Mouse (Mus musculus): Measurements from ENCODE around the gene Papln. TPM values are rescaled to one million over a fixed set of nuclear protein-coding genes. Genes with fewer than 3 reads are reported as not detected.

Gene Papln
- polyA plus RNA-seq, 1 experiment from 2014 or later = 0.10 TPM

- no peak overlapping the region for H3K4me2 ChIP-seq
- no peaks in the 10 kb centered on the region for H3K27me3 ChIP-seq
- H3K4me3 ChIP-seq = no peak overlapping the region
- no peak for ATAC-seq
- H3K36me3 ChIP-seq (ENCODE audit: poor library complexity, severe bottlenecking) = no peaks in the 10 kb centered on the region
- no peak overlapping the region for H3K9ac ChIP-seq
- WGBS = 88% methylated on average over 4 of the region's 4 CpGs
- H3K27ac ChIP-seq = no peak overlapping the region
- H3K9me3 ChIP-seq (replicated peaks) = no peaks in the 10 kb centered on the region
- no peaks in the 10 kb centered on the region; the same call in 1 of the 2 replicates for H3K4me1 ChIP-seq
Measured at GRCm38 (mm10) chr12:83742834-83743233, 20.6 kb upstream of the Papln start.

GRCm38 (mm10) chr12:83743712-83744111, 19.7 kb upstream of the Papln start:
- ATAC-seq = no peak
- Histone ChIP-seq H3K27me3 (no peaks in the 10 kb centered on the region), H3K9me3 (replicated peaks) (no peaks in the 10 kb centered on the region), H3K27ac (no peak overlapping the region), H3K36me3 (ENCODE audit: poor library complexity, severe bottlenecking) (no peaks in the 10 kb centered on the region), H3K9ac (no peak overlapping the region), H3K4me3 (no peak overlapping the region), H3K4me2 (no peak overlapping the region), H3K4me1 (no peaks in the 10 kb centered on the region; the same call in 1 of the 2 replicates)
- WGBS = 85% methylated on average over 3 of the region's 3 CpGs

- Histone ChIP-seq H3K4me3 (no peak overlapping the region), H3K4me2 (no peak overlapping the region), H3K9me3 (replicated peaks) (no peaks in the 10 kb centered on the region), H3K36me3 (ENCODE audit: poor library complexity, severe bottlenecking) (no peaks in the 10 kb centered on the region), H3K9ac (no peak overlapping the region), H3K4me1 (no peaks in the 10 kb centered on the region; the same call in 1 of the 2 replicates), H3K27me3 (no peaks in the 10 kb centered on the region), H3K27ac (no peak overlapping the region)
- no peak for ATAC-seq
- 32% methylated on average over 1 of the region's 1 CpGs for WGBS
Measured at GRCm38 (mm10) chr12:83749186-83749585, 14.2 kb upstream of the Papln start.

GRCm38 (mm10) chr12:83752495-83752894, 10.9 kb upstream of the Papln start:
- 61% methylated on average over 2 of the region's 2 CpGs for WGBS
- Histone ChIP-seq H3K9me3 (replicated peaks) (no peaks in the 10 kb centered on the region), H3K27ac (no peak overlapping the region), H3K36me3 (ENCODE audit: poor library complexity, severe bottlenecking) (no peaks in the 10 kb centered on the region), H3K4me3 (no peak overlapping the region), H3K9ac (no peak overlapping the region), H3K4me1 (no peaks in the 10 kb centered on the region), H3K4me2 (no peak overlapping the region), H3K27me3 (no peaks in the 10 kb centered on the region)
- no peak for ATAC-seq

GRCm38 (mm10) chr12:83758735-83759134, 4.7 kb upstream of the Papln start:
- Histone ChIP-seq H3K4me1 (peaks cover 14% of the 10 kb centered on the region), H3K4me3 (no peak overlapping the region), H3K9me3 (replicated peaks) (no peaks in the 10 kb centered on the region), H3K36me3 (ENCODE audit: poor library complexity, severe bottlenecking) (no peaks in the 10 kb centered on the region), H3K4me2 (no peak overlapping the region), H3K27ac (no peak overlapping the region), H3K9ac (no peak overlapping the region), H3K27me3 (no peaks in the 10 kb centered on the region)
- ATAC-seq = no peak
- 75% methylated on average over 10 of the region's 10 CpGs for WGBS

GRCm38 (mm10) chr12:83760201-83760600, 3.2 kb upstream of the Papln start:
- Histone ChIP-seq H3K4me2 (no peak overlapping the region), H3K4me1 (peaks cover 19% of the 10 kb centered on the region), H3K4me3 (no peak overlapping the region), H3K36me3 (ENCODE audit: poor library complexity, severe bottlenecking) (no peaks in the 10 kb centered on the region), H3K9me3 (replicated peaks) (no peaks in the 10 kb centered on the region), H3K9ac (no peak overlapping the region), H3K27ac (no peak overlapping the region), H3K27me3 (peaks cover 3% of the 10 kb centered on the region; the same call in 1 of the 2 replicates)
- WGBS = 93% methylated on average over 2 of the region's 2 CpGs
- ATAC-seq = no peak

- H3K4me1 ChIP-seq = peaks cover 19% of the 10 kb centered on the region
- WGBS = 32% methylated on average over 4 of the region's 4 CpGs
- no peaks in the 10 kb centered on the region for H3K9me3 ChIP-seq (replicated peaks)
- no peak for ATAC-seq
- no peak overlapping the region for H3K9ac ChIP-seq
- H3K27ac ChIP-seq = no peak overlapping the region
- H3K4me2 ChIP-seq = peak overlapping the region; percentile 70; the same call in 1 of the 2 replicates
- no peaks in the 10 kb centered on the region for H3K36me3 ChIP-seq (ENCODE audit: poor library complexity, severe bottlenecking)
- no peak overlapping the region for H3K4me3 ChIP-seq
- H3K27me3 ChIP-seq = peaks cover 3% of the 10 kb centered on the region; the same call in 1 of the 2 replicates
Measured at GRCm38 (mm10) chr12:83762706-83763105, 728 bp upstream of the Papln start.

GRCm38 (mm10) chr12:83764044-83764365, 571 bp downstream of the Papln start:
- ATAC-seq = peak; percentile 27; the same call in 1 of the 2 replicates
- H3K36me3 ChIP-seq (ENCODE audit: poor library complexity, severe bottlenecking) = no peaks in the 10 kb centered on the region
- H3K4me2 ChIP-seq = peak overlapping the region; percentile 70
- WGBS = 18% methylated on average over 14 of the region's 14 CpGs
- H3K4me3 ChIP-seq = peak overlapping the region; percentile 32
- H3K4me1 ChIP-seq = peaks cover 19% of the 10 kb centered on the region
- H3K9me3 ChIP-seq (replicated peaks) = no peaks in the 10 kb centered on the region
- H3K27ac ChIP-seq = no peak overlapping the region
- H3K27me3 ChIP-seq = peaks cover 3% of the 10 kb centered on the region; the same call in 1 of the 2 replicates
- H3K9ac ChIP-seq = peak overlapping the region; percentile 61

GRCm38 (mm10) chr12:83764519-83764918, 1.1 kb downstream of the Papln start:
- Histone ChIP-seq H3K4me3 (no peak overlapping the region), H3K9ac (no peak overlapping the region), H3K4me1 (peaks cover 19% of the 10 kb centered on the region)

GRCm38 (mm10) chr12:83765965-83766603, 2.6 kb downstream of the Papln start:
- H3K36me3 ChIP-seq (ENCODE audit: poor library complexity, severe bottlenecking) = no peaks in the 10 kb centered on the region
- ATAC-seq = no peak
- no peak overlapping the region for H3K4me3 ChIP-seq
- H3K27me3 ChIP-seq = peaks cover 3% of the 10 kb centered on the region; the same call in 1 of the 2 replicates
- H3K27ac ChIP-seq = no peak overlapping the region
- WGBS = 87% methylated on average over 13 of the region's 13 CpGs
- peaks cover 31% of the 10 kb centered on the region for H3K4me1 ChIP-seq
- H3K9me3 ChIP-seq (replicated peaks) = no peaks in the 10 kb centered on the region
- H3K4me2 ChIP-seq = no peak overlapping the region
- no peak overlapping the region for H3K9ac ChIP-seq

More at GRCm38 (mm10) chr12:83764519-83764918, 1.1 kb downstream of the Papln start:
- no peak for ATAC-seq
- Histone ChIP-seq H3K27me3 (peaks cover 3% of the 10 kb centered on the region; the same call in 1 of the 2 replicates), H3K36me3 (ENCODE audit: poor library complexity, severe bottlenecking) (no peaks in the 10 kb centered on the region), H3K4me2 (no peak overlapping the region), H3K9me3 (replicated peaks) (no peaks in the 10 kb centered on the region), H3K27ac (no peak overlapping the region)
- 85% methylated on average over 10 of the region's 10 CpGs for WGBS

GRCm38 (mm10) chr12:83767833-83768232, 4.4 kb downstream of the Papln start:
- no peak overlapping the region for H3K4me3 ChIP-seq
- H3K27me3 ChIP-seq = peaks cover 3% of the 10 kb centered on the region; the same call in 1 of the 2 replicates
- WGBS = 65% methylated on average over 9 of the region's 9 CpGs
- H3K27ac ChIP-seq = no peak overlapping the region
- peaks cover 27% of the 10 kb centered on the region for H3K4me1 ChIP-seq
- no peak overlapping the region for H3K9ac ChIP-seq
- H3K9me3 ChIP-seq (replicated peaks) = no peaks in the 10 kb centered on the region
- ATAC-seq = no peak
- no peak overlapping the region for H3K4me2 ChIP-seq
- no peaks in the 10 kb centered on the region for H3K36me3 ChIP-seq (ENCODE audit: poor library complexity, severe bottlenecking)

- no peaks in the 10 kb centered on the region for H3K36me3 ChIP-seq (ENCODE audit: poor library complexity, severe bottlenecking)
- ATAC-seq = no peak
- peaks cover 3% of the 10 kb centered on the region; the same call in 1 of the 2 replicates for H3K27me3 ChIP-seq
- H3K4me1 ChIP-seq = peaks cover 21% of the 10 kb centered on the region
- no peaks in the 10 kb centered on the region for H3K9me3 ChIP-seq (replicated peaks)
- H3K4me3 ChIP-seq = no peak overlapping the region
- H3K27ac ChIP-seq = no peak overlapping the region
- no peak overlapping the region for H3K9ac ChIP-seq
- H3K4me2 ChIP-seq = no peak overlapping the region
- 88% methylated on average over 14 of the region's 14 CpGs for WGBS
Measured at GRCm38 (mm10) chr12:83768235-83768899, 4.9 kb downstream of the Papln start.

Data from forebrain, embryonic 13.5 days (tissue).